Mouse (Mus musculus): ENCODE measurements around the gene Rnf167.

The Rnf167 gene

DNA sequence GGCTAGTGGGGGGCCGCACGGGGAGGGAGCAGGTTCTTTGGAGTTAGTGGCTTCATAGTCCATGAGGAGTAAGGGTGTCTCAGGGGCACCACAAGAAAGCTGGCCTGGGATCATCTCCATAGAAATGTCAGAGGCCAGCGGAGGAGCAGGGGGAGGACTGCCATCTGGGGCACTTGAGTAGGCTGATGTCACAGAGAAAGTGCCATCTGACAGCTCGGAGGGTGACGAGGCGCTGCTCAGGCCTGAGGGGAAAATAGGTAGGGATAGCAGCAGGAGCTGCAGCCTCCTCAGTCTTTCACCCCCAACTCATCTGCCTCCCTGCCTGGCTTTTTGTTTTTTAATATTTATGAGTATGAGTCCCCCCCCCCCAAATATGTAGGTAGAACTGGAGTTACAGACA lies 27.0 kb downstream of the Rnf167 start:
- DNase-seq (ENCODE audit: low read depth, low spot score): no peak

DNA sequence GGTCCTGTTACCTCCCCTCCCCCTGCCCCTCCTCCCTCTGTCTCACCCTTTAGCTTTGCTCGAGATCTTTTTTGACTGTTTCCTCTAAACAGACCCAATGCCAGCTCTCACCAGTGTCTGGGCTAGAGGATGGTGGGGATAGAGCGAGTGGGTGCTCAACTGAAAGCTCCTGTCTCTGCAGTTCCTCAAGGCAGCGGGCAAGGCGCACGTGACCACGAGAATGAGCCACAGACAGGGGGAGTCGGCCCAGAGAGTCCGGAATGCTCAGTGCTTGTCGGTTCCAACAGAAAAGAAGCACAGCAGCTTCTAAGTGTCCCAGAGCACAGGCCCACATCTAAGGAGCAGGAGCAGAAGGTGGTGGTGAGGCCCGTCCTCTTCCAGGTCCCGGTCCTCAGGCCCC lies 27.5 kb downstream of the Rnf167 start:
- DNase-seq (ENCODE audit: low read depth, low spot score): no peak

- no peak for DNase-seq (ENCODE audit: low read depth, low spot score)
Measured at GRCm38 (mm10) chr11:70678092-70678491, 31.1 kb downstream of the Rnf167 start.

GRCm38 (mm10) chr11:70678576-70678975 lies 31.5 kb downstream of the Rnf167 start:
- no peak for DNase-seq (ENCODE audit: low read depth, low spot score)

DNA sequence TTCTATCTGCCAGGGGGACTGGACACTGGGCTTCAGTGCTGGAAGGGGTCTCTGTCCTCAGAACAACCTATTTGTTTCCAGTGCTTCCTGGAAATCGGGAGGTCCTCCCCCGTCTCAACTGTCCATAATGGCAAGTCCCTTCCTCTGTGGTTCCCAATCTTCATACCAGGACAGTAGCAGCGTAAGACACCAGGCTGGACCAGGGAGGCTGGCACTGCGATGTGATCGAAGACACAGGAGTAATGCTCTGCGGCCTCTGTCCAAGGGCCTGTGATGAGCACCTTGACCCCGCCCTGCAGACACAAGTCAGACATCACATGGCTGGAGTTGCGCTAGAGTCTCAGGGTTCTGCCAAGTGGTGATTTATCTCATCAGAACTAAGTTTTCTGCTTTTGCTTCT lies 32.3 kb downstream of the Rnf167 start:
- no peak for DNase-seq (ENCODE audit: low read depth, low spot score)

GRCm38 (mm10) chr11:70679894-70680293 lies 32.9 kb downstream of the Rnf167 start:
- no peak for DNase-seq (ENCODE audit: low read depth, low spot score)

DNA sequence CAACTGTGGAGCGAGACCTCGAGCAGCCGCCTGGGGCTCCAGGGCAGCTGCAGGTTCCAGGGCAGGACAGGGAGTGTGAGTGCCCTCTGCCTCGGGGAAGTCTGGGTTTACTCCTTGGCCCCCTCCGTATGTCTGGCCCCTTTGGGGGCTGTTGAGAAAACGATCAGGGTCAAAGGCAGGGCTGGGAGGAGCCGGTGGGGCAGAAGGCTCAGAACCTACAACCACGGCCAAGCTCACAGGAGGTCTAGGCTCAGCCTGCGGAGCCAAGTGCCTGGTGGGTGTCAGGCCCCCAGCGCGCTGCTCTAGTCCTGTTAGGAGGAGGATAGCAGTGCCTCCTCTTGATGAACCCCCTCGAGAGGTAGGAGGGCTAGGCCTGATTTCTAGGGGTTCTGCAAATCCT lies 34.1 kb downstream of the Rnf167 start:
- DNase-seq (ENCODE audit: low read depth, low spot score): no peak

- no peak for DNase-seq (ENCODE audit: low read depth, low spot score)
Measured at GRCm38 (mm10) chr11:70681897-70682581, 35.0 kb downstream of the Rnf167 start.

DNA sequence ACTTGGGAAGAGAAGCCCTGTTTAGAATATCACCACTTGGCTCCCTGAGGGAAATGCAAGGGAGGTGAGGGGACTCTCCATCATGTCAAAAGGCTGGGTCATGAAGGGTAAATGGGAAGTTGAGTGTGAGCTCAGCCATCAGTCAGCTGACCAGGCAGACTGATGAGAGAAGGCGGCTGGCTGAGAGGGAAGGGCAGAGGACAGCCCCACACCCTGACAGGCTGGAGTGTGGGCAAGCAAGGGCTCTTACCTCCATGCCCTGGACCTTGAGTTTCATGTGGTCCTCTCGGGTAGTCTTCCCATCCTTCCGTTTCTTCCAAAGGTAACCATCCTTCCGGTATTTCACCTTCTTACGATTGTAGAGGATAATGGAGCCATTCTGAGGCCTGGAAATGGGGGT lies 36.6 kb downstream of the Rnf167 start:
- no peak for DNase-seq (ENCODE audit: low read depth, low spot score)

- no peak for DNase-seq (ENCODE audit: low read depth, low spot score)
Measured at GRCm38 (mm10) chr11:70686901-70687566, 40.0 kb downstream of the Rnf167 start.

GRCm38 (mm10) chr11:70687601-70688199 lies 40.7 kb downstream of the Rnf167 start, which contains the start of gene Camta2:
Camta2 (minus strand) TSS chr11:70688105.
- no peak for DNase-seq (ENCODE audit: low read depth, low spot score)

DNA sequence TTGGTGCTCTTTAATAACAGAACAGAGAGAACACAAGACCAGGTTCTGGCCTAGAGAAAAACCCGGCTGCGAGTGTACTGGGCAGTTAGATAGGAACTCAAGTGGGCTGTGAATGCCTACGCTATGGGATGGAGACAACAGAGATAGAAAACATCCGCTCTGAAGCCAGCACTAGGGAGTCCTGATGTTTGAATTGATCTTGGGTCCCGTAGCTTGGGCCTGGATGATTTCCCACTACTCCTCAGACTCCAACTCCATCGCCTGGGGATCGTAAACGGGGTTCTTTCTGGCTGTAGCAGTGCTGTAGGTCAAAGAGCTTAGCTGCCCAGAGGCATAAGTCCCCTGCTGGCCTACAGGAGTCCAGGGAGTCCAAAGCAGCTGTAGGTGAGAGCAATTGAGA lies 41.3 kb downstream of the Rnf167 start:
- no peak for DNase-seq (ENCODE audit: low read depth, low spot score)

DNA sequence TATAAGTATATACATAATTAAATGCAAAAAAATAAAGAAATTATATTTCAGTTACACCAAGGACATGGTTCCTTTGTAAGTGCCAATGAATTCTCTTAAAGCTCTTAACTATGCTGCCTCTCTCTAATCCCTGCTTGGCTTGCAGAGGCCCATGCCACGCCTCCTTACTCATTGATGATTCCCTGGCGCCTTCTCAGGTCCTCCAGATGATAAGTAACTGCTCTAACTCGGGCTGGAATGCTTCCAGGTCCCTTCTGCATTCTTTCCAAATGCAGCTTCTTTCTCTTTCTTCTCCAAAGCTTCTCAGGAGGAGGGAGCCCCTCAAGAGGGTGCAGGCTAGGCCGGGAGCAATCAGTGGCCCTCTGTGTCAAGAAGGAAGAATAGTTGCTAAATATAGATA lies 42.5 kb downstream of the Rnf167 start:
- no peak for DNase-seq (ENCODE audit: low read depth, low spot score)

- DNase-seq (ENCODE audit: low read depth, low spot score): no peak
Measured at GRCm38 (mm10) chr11:70693504-70693903, 46.5 kb downstream of the Rnf167 start.

GRCm38 (mm10) chr11:70697376-70697775 lies 50.3 kb downstream of the Rnf167 start:
- no peak for DNase-seq (ENCODE audit: low read depth, low spot score)

DNA sequence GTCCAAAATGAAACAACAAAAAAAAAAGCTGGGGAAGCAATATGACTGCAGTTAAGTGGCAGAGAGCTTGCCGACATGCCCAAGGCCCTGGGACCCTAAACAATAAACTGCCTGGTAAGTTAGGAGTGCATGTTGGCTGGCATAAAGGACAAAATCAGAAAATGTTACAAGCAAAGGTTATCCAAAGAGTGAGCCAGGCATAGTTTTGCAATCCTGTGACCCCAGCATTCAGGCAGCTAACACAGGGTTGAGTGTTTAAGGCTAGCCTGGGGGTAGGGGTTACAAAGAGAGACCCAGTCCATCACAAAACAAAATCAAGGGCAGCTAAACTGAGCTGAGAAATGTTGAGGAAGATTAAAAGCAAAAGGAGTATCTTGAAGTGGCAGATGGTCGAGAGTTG lies 52.0 kb downstream of the Rnf167 start:
- DNase-seq (ENCODE audit: low read depth, low spot score): no peak

DNA sequence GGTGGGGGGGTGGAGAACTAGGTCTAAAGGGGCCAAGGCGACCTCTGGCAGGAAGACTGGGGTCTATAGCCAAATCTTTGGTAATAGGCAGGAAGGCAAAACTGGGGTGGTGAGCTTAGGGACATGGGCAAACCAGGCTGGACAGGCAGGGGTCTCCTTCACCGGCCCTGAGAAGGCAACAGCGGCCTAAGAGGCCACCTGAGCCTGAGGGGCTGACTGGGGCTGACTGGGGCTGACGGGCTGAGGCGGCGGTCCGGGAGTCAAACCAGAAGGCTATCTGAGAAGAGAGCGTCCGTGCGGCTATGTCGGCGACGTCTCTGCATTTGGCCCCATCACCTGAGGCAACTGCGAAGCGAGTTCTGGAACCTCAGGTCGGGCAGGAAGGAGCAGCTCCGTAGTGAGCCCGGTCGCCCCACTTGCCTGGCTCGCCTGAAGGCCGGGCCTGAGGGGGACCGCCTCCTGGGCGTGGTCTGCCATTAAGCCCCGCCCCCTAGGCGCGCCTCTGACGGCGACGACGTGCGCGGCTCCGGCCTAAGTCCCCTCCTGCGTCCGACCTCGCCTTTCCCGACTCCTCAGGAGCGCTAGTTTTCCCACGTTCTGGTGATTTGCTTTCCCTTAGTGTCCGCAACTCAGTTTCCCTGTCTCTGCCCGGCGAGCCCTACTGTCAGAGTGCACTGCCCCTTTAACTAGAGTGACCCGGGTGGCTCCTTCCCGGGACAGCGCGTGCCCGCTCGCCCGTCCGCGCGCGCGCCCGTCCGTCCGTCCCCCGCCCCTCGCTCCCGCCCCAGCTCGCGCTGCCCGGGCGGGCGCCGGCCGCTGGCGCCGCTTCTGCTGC lies 52.9 kb downstream of the Rnf167 start, which contains the start of the genes Inca1 and Kif1c:
Gene Inca1, minus strand, starts transcription at position 434 of the 835 bp plus-strand sequence.
Gene Kif1c, plus strand, starts transcription at position 827 of the 835 bp plus-strand sequence.
- DNase-seq (ENCODE audit: low read depth, low spot score): peak; percentile 84

DNA sequence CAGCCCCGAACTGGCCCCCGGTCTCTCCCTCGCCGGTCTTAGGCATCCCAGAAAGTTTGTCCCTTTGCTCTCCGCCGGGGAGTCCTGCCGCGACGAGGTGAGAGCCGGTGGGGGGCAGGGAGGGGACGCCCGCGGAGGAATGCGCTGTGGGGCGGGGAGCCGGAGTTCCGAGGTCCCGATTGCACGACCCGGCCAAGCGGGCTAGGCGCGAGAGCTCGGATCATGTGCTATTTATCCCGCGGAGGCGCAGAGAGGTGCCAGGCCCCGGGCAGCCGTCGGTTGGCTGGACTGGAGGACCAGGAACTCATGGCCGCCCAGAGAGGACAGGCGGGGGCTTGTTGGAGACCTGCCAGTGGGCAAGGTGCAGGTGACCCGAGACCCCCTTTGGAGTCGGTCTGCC lies 53.6 kb downstream of the Rnf167 start:
- no peak for DNase-seq (ENCODE audit: low read depth, low spot score)

Measured in c-Kit-negative CD71-positive TER-119-positive erythroid progenitor cells, embryonic 14.5 days (primary cell).